Mouse (Mus musculus) intestine, postnatal 0 days (tissue): ENCODE results near the gene Rapgef5. TPM values are rescaled to one million over a fixed set of nuclear protein-coding genes. Genes with fewer than 3 reads are reported as not detected.

Experiments used
- ATAC-seq: fragments of 200-750 bp; cut with Nextera tagmentation; 2 replicates; pipeline ENCODE4 v1.8.0; 2017; ENCODE audit warnings: mild to moderate bottlenecking, moderate TSS enrichment, moderate library complexity
- H3K27ac ChIP-seq: fragments of 300-500 bp; sonication (generic); 2 replicates; pipeline ENCODE4 v1.5.1; 2014; ENCODE audit warnings: mild to moderate bottlenecking, low read depth, low read length, moderate library complexity
- H3K27me3 ChIP-seq: fragments of 300-500 bp; sonication (generic); replicated peaks from 2 replicates; pipeline ENCODE4 v1.6.1; 2014; ENCODE audit warnings: low read length, mixed read lengths; ENCODE audit not compliant: control insufficient read depth, insufficient read depth
- H3K36me3 ChIP-seq: fragments of 300-500 bp; sonication (generic); 2 replicates; pipeline ENCODE4 v1.6.1; 2014; ENCODE audit warnings: mild to moderate bottlenecking, moderate library complexity; ENCODE audit not compliant: control insufficient read depth, insufficient read depth
- H3K4me1 ChIP-seq: fragments of 300-500 bp; sonication (generic); replicated peaks from 2 replicates; pipeline ENCODE4 v1.6.1; 2014; ENCODE audit warnings: antibody characterized with exemption, low read length, mixed read lengths; ENCODE audit not compliant: control insufficient read depth, insufficient read depth
- H3K4me2 ChIP-seq: fragments of 300-500 bp; sonication (generic); replicated peaks from 2 replicates; pipeline ENCODE4 v1.6.1; 2014; ENCODE audit warnings: low read depth, mild to moderate bottlenecking, moderate library complexity
- H3K4me3 ChIP-seq: fragments of 300-500 bp; sonication (generic); 2 replicates; pipeline ENCODE4 v1.5.1; 2014; ENCODE audit warnings: low read depth, low read length
- H3K9ac ChIP-seq: fragments of 300-500 bp; sonication (generic); 2 replicates; pipeline ENCODE4 v1.6.1; 2014; ENCODE audit warnings: mild to moderate bottlenecking, low read depth, low read length
- H3K9me3 ChIP-seq: fragments of 300-500 bp; sonication (generic); 2 replicates; pipeline ENCODE4 v1.6.1; 2016; ENCODE audit warnings: mixed run types; ENCODE audit not compliant: control insufficient read depth
- CTCF ChIP-seq: sonication (generic); IDR thresholded peaks from 2 replicates; pipeline ENCODE4 v1.5.1; 2016; ENCODE audit warnings: low read depth, mild to moderate bottlenecking, control low read depth, antibody characterized with exemption, moderate library complexity
- WGBS: fragments of 180-500 bp; shearing (Covaris S2); extraction: QIAGEN DNeasy Blood & Tissue Kit; methylation state at CpG from one replicate; pipeline ENCODE4 v1.1.7; 2014; 5-methylcytosine and 5-hydroxymethylcytosine counted together
- polyA plus RNA-seq: library from polyadenylated mRNA; unstranded; fragments of >200 nt; fragmentation: Nextera tagmentation; extraction: Ambion mirVana; gene quantifications from 2 replicates; pipeline ENCODE4 v1.2.1, GENCODE M21; 2015

Rapgef5 gene
- polyA plus RNA-seq, 1 experiment from 2014 or later: 3.7 TPM

DNA sequence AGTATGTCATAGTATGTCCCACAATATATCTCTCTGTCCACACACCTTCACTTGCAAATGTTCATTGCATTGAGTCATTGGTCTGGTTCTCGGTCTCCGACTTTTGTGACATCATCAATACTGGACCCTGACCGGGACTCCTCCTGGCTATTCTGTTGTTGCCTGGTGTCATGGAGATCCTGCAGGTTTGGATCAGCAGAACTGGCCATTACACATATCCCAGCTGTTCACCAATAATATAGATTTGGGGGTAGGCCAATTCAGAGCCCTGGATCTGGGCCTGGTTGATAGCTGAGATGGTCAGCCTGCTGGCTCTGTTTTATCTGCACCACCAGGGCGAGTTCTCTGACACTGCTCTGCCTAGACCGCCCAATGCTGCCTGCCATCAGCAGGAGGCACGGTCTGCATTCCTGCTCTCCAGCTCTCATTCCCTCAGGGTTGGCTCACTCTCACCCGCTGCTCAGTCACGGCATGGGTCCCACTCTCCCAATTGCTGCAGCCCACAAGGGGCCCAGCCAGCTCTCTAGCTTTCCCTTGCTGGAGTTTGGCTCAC lies 137.7 kb downstream of the Rapgef5 start:
- no peak for TF ChIP-seq CTCF
- WGBS: 90% methylated on average over 8 of the region's 8 CpGs
- Histone ChIP-seq H3K36me3 (no peaks in the 10 kb centered on the region), H3K4me2 (no peak overlapping the region), H3K4me1 (no peaks in the 10 kb centered on the region), H3K4me3 (no peak overlapping the region), H3K9ac (no peak overlapping the region), H3K9me3 (no peaks in the 10 kb centered on the region), H3K27ac (no peak overlapping the region), H3K27me3 (no peaks in the 10 kb centered on the region)
- ATAC-seq: no peak

GRCm38 (mm10) chr12:117656935-117657334 lies 140.7 kb downstream of the Rapgef5 start:
- no peaks in the 10 kb centered on the region for H3K4me1 ChIP-seq
- H3K4me2 ChIP-seq: no peak overlapping the region
- H3K27me3 ChIP-seq: no peaks in the 10 kb centered on the region
- WGBS: 72% methylated on average over 4 of the region's 4 CpGs
- H3K4me3 ChIP-seq: no peak overlapping the region
- no peak overlapping the region for H3K9ac ChIP-seq
- H3K27ac ChIP-seq: no peak overlapping the region
- no peak for TF ChIP-seq CTCF
- H3K36me3 ChIP-seq: no peaks in the 10 kb centered on the region
- no peaks in the 10 kb centered on the region for H3K9me3 ChIP-seq
- ATAC-seq: no peak

DNA sequence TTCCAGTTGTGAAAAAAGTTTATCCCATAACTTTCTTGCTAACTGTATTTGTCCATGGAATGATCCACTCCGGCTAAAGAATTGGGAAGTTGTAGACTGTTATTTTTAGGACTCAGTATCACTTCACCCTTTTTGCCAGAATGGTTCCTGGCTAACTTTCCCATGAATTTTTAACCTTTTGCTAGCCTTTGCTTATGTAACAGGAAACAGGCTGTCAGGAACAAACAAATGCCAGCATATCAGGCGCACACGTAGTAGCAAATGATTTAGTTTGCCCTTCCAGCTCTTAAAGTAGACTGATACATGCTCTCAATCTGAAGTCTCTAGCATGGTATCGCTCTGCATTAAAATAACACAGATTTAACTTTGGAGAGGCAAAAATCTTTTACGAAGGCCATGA lies 141.5 kb downstream of the Rapgef5 start:
- WGBS: 78% methylated on average over 5 of the region's 5 CpGs
- Histone ChIP-seq H3K4me2 (no peak overlapping the region), H3K4me3 (no peak overlapping the region)

DNA sequence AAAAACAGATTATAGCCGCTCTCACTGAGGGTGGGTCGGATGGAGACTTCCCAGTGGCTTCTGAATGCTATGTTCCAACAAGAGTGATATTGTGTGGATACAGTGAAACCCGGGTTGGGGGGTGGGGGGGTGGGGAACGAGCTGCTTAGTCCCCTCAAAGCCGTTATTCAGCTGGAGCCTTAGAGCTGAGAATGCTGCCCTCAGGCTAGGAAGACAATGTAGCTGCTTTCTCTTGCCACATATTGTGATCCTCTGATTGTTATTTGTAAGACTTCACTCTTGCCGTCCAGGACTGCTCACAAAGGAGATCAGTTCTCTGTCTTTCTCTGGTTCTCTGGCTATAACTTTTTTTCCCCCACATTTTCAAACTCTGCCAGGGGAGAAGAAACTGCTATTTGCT lies 142.5 kb downstream of the Rapgef5 start:
- Histone ChIP-seq H3K9me3 (no peaks in the 10 kb centered on the region), H3K27ac (no peak overlapping the region), H3K27me3 (no peaks in the 10 kb centered on the region), H3K4me1 (no peaks in the 10 kb centered on the region), H3K9ac (no peak overlapping the region), H3K36me3 (no peaks in the 10 kb centered on the region), H3K4me3 (0 out of 2 replicates have a peak overlapping the region, but pooled peaks have one; percentile 12), H3K4me2 (0 out of 2 replicates have a peak overlapping the region, but pooled peaks have one; percentile 24)
- 64% methylated on average over 6 of the region's 6 CpGs for WGBS
- no peak for ATAC-seq
- no peak for TF ChIP-seq CTCF

More for the DNA sequence above, 141.5 kb downstream of the Rapgef5 start:
- TF ChIP-seq CTCF: no peak
- no peaks in the 10 kb centered on the region for H3K9me3 ChIP-seq
- H3K4me1 ChIP-seq: no peaks in the 10 kb centered on the region
- no peak overlapping the region for H3K9ac ChIP-seq
- H3K27me3 ChIP-seq: no peaks in the 10 kb centered on the region
- no peak overlapping the region for H3K27ac ChIP-seq
- no peaks in the 10 kb centered on the region for H3K36me3 ChIP-seq
- ATAC-seq: no peak

DNA sequence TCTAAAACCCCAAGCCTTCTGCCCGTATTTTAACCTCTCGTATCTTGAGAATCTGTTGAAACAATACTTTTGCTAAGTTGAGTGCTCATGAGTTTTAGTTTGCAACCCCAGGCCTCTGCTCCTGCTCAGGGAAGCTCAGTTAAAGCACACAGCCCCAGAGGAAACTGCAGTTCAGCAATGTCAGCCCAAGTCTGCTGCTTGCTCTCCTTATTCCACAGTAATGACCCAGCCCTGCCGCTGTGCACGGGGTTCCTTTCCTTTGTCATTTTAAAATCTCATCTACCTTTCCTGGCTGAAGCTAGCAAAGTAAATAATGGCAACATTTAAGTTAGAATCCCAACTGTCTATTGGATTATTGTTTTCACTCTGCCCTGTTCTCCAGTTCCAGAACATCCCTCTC lies 144.1 kb downstream of the Rapgef5 start:
- H3K27me3 ChIP-seq: no peaks in the 10 kb centered on the region
- H3K9ac ChIP-seq: no peak overlapping the region
- 38% methylated on average over 4 of the region's 4 CpGs for WGBS
- no peak for TF ChIP-seq CTCF
- no peak for ATAC-seq
- no peak overlapping the region for H3K27ac ChIP-seq
- no peaks in the 10 kb centered on the region for H3K36me3 ChIP-seq
- H3K4me1 ChIP-seq: no peaks in the 10 kb centered on the region
- no peaks in the 10 kb centered on the region for H3K9me3 ChIP-seq
- H3K4me3 ChIP-seq: no peak overlapping the region
- H3K4me2 ChIP-seq: no peak overlapping the region

DNA sequence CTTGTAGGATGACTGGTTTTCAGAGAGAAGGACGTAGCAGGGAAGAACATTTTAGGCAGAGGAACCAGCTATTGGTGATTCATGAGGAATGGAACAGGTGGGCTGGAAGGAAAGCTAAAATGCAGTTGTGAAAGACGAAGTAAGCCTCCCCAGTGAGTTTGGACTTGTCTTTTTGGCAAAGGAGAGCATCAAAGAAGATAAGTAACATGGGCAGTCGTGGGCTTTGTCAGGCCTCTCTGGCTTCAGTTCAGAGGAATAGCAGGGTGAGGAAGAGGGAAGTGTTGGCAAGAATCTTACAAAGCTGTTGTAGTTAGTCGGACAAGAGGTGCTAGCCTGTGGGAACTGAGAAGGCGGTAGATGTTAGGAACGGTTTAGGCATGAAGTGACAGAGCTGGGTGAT lies 145.6 kb downstream of the Rapgef5 start:
- WGBS: 76% methylated on average over 6 of the region's 6 CpGs
- no peaks in the 10 kb centered on the region for H3K36me3 ChIP-seq
- no peak overlapping the region for H3K4me2 ChIP-seq
- H3K27ac ChIP-seq: no peak overlapping the region
- no peak for TF ChIP-seq CTCF
- no peak overlapping the region for H3K9ac ChIP-seq
- no peaks in the 10 kb centered on the region for H3K27me3 ChIP-seq
- no peaks in the 10 kb centered on the region for H3K9me3 ChIP-seq
- no peak for ATAC-seq
- H3K4me1 ChIP-seq: no peaks in the 10 kb centered on the region
- H3K4me3 ChIP-seq: no peak overlapping the region

DNA sequence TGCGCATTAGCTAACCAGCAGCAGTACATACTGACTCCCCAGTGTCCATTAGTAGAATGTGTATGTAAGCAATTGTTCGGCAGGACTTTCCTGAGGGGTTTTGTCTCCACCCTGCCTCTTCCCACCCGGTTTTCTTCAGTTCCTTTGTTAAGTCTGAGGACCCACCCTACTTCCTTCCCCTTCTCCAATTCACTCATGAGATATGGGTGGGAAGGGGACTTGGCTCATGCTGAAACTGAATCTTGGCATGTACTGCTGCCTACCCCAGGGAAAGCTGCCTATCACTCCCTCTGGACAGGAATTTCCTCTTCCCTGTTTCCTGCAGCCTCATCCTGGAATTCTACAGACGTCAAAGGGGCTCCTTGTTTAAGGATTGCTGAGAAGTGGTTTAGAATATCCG lies 147.4 kb downstream of the Rapgef5 start:
- no peak for ATAC-seq
- no peak overlapping the region for H3K4me2 ChIP-seq
- H3K9ac ChIP-seq: no peak overlapping the region
- H3K27ac ChIP-seq: no peak overlapping the region
- H3K27me3 ChIP-seq: no peaks in the 10 kb centered on the region
- TF ChIP-seq CTCF: no peak
- H3K4me1 ChIP-seq: no peaks in the 10 kb centered on the region
- H3K4me3 ChIP-seq: no peak overlapping the region
- 56% methylated on average over 5 of the region's 5 CpGs for WGBS
- H3K9me3 ChIP-seq: no peaks in the 10 kb centered on the region
- H3K36me3 ChIP-seq: no peaks in the 10 kb centered on the region
